Mouse (Mus musculus) lung, postnatal 0 days (tissue): ENCODE data around the gene Tdp2.

ENCODE experiments used
- CTCF ChIP-seq: IDR thresholded peaks from 2 replicates; pipeline ENCODE4 v1.5.1; 2016; ENCODE audit warnings: antibody characterized with exemption, mild to moderate bottlenecking
- EP300 ChIP-seq: IDR thresholded peaks from 2 replicates; pipeline ENCODE4 v1.6.1; 2016; ENCODE audit warnings: antibody characterized with exemption, mild to moderate bottlenecking, control low read depth

- TF ChIP-seq CTCF (peak; percentile 29), EP300 (no peak)
Observed at GRCm38 (mm10) chr13:24831353-24832130, at the start of gene Tdp2, which contains the start of gene Acot13.
